Mouse (Mus musculus) forebrain, embryonic 11.5 days (tissue): ENCODE measurements around the gene Bco1. TPM values are rescaled to one million over a fixed set of nuclear protein-coding genes. Genes with fewer than 3 reads are reported as not detected.

ENCODE experiments used
- ATAC-seq: fragments of 200-750 bp; cut with Nextera tagmentation; replicated peaks from 2 replicates; pipeline ENCODE4 v1.8.0; 2017; ENCODE audit warnings: moderate TSS enrichment; ENCODE audit not compliant: low FRiP score
- DNase-seq: peaks from one replicate; pipeline ENCODE4 v3.0.0-alpha.2; 2017; ENCODE audit warnings: low spot score
- H3K27ac ChIP-seq: fragments of 300-500 bp; sonication (generic); 2 replicates; pipeline ENCODE4 v1.5.1; 2014; ENCODE audit warnings: low read depth, low read length
- H3K27me3 ChIP-seq: fragments of 300-500 bp; sonication (generic); 2 replicates; pipeline ENCODE4 v1.6.1; 2014; ENCODE audit warnings: mild to moderate bottlenecking, low read length, mixed read lengths; ENCODE audit not compliant: control insufficient read depth, insufficient read depth
- H3K36me3 ChIP-seq: fragments of 300-500 bp; sonication (generic); 2 replicates; pipeline ENCODE4 v1.6.1; 2014; ENCODE audit warnings: mild to moderate bottlenecking, low read length, moderate library complexity, mixed read lengths; ENCODE audit not compliant: control insufficient read depth, insufficient read depth
- H3K4me1 ChIP-seq: fragments of 300-500 bp; sonication (generic); replicated peaks from 2 replicates; pipeline ENCODE4 v1.6.1; 2014; ENCODE audit warnings: low read length, mixed read lengths; ENCODE audit not compliant: control insufficient read depth, insufficient read depth
- H3K4me2 ChIP-seq: fragments of 300-500 bp; sonication (generic); 2 replicates; pipeline ENCODE4 v1.6.1; 2014; ENCODE audit warnings: low read depth, mild to moderate bottlenecking, low read length, moderate library complexity, mixed read lengths; ENCODE audit not compliant: severe bottlenecking
- H3K4me3 ChIP-seq: fragments of 300-500 bp; sonication (generic); 2 replicates; pipeline ENCODE4 v1.5.1; 2014; ENCODE audit warnings: low read depth, low read length
- H3K9ac ChIP-seq: fragments of 300-500 bp; sonication (generic); 2 replicates; pipeline ENCODE4 v1.6.1; 2014; ENCODE audit warnings: low read length
- H3K9me3 ChIP-seq: fragments of 300-500 bp; sonication (generic); 2 replicates; pipeline ENCODE4 v1.6.1; 2016; ENCODE audit warnings: low read length, mixed read lengths; ENCODE audit not compliant: control insufficient read depth
- WGBS: fragments of 180-500 bp; shearing (Covaris S2); extraction: QIAGEN DNeasy Blood & Tissue Kit; methylation state at CpG from one replicate; pipeline ENCODE4 v1.1.7; 2014; 5-methylcytosine and 5-hydroxymethylcytosine counted together
- polyA plus RNA-seq: library from polyadenylated mRNA; unstranded; fragments of >200 nt; fragmentation: Nextera tagmentation; extraction: Ambion mirVana; gene quantifications from 2 replicates; pipeline ENCODE4 v1.2.1, GENCODE M21; 2014

The Bco1 gene
- polyA plus RNA-seq, 1 experiment from 2014 or later, result not detected

DNA sequence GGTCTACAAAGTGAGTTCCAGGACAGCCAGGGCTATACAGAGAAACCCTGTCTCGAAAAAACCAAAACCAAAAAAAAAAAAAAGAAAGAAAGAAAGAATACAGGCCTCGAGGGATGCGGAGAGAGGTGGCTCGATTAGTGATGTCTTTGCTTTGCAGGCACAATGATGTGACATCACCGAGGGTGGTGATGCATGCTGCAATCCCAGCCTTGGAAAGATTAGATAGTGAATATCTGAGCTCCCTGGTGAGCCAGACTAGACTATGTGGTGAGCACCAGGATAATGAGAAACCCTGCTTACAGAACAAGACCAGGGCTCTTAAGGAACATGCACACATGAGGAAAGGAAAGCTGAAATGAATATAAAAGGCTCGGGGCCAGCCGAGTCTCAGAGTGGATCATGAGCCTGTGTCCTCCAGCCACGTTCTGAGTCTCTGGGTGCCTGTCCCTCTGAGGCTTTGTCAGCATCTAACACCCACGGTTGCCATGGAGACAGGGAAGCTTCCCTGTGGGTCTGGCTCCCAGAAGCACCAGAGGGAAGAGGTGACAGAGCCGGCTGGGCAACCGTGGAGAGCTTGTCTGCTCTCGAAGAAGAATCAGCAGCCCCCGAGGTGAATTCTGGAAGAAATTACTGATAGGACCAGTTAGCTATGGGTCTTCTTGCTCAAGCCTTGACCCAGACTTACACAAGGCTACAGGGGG lies 34.3 kb upstream of the Bco1 start:
- H3K4me2 ChIP-seq, result no peak overlapping the region
- H3K9me3 ChIP-seq, result no peaks in the 10 kb centered on the region; the same call in 1 of the 2 replicates
- H3K9ac ChIP-seq, result no peak overlapping the region
- no peaks in the 10 kb centered on the region for H3K36me3 ChIP-seq
- DNase-seq (no peak), ATAC-seq (no peak)
- WGBS, result 71% methylated on average over 13 of the region's 13 CpGs
- no peaks in the 10 kb centered on the region for H3K27me3 ChIP-seq
- H3K4me1 ChIP-seq, result no peaks in the 10 kb centered on the region
- no peak overlapping the region for H3K27ac ChIP-seq
- H3K4me3 ChIP-seq, result no peak overlapping the region

DNA sequence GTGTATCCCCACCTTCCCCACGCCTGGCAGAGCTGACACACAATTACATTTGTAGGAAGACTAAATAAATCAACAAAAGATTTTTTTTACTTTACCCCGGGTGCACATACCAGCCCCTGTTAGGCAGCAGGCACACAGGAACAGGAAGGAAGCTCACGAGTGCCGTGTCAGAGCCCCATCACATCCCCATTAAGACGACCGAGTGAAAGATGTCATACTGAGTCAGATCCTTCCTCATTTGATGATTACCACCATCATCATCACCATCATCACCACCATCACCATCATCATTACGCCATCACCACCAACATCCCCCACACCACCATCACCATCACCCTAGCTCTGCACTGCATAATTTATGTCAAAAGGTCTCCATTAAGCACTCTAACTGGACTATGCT lies 28.7 kb upstream of the Bco1 start:
- no peak overlapping the region for H3K9ac ChIP-seq
- ATAC-seq (no peak), DNase-seq (no peak)
- no peaks in the 10 kb centered on the region for H3K27me3 ChIP-seq
- WGBS, result 92% methylated on average over 7 of the region's 7 CpGs
- H3K36me3 ChIP-seq, result no peaks in the 10 kb centered on the region
- no peak overlapping the region for H3K4me2 ChIP-seq
- no peak overlapping the region for H3K4me3 ChIP-seq
- H3K4me1 ChIP-seq, result no peaks in the 10 kb centered on the region
- H3K9me3 ChIP-seq, result no peaks in the 10 kb centered on the region; the same call in 1 of the 2 replicates
- H3K27ac ChIP-seq, result no peak overlapping the region

DNA sequence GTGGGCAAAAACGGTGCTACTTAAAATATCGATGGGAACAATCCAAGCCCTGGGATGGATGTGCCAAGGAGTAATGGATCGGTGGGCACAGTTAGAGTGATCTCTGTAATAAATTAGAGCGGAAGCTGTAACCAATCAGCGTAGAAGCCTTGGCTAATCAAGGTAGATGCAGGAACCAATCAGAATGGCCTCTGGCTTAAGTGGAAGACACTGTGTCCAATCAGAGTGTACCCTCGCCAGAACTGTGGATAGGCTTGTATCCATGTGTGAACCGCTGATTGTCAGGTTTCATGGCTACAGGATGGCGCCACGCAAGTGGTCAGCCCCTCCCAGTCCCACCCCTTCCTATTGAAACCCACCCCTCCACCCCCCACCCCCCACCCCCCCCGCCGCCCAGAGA lies 28.3 kb upstream of the Bco1 start:
- WGBS, result 87% methylated on average over 11 of the region's 11 CpGs
- Histone ChIP-seq H3K4me2 (no peak overlapping the region), H3K4me3 (no peak overlapping the region), H3K9ac (no peak overlapping the region), H3K36me3 (no peaks in the 10 kb centered on the region), H3K27ac (no peak overlapping the region), H3K27me3 (no peaks in the 10 kb centered on the region), H3K9me3 (no peaks in the 10 kb centered on the region; the same call in 1 of the 2 replicates), H3K4me1 (no peaks in the 10 kb centered on the region)
- no peak for ATAC-seq
- DNase-seq, result no peak

DNA sequence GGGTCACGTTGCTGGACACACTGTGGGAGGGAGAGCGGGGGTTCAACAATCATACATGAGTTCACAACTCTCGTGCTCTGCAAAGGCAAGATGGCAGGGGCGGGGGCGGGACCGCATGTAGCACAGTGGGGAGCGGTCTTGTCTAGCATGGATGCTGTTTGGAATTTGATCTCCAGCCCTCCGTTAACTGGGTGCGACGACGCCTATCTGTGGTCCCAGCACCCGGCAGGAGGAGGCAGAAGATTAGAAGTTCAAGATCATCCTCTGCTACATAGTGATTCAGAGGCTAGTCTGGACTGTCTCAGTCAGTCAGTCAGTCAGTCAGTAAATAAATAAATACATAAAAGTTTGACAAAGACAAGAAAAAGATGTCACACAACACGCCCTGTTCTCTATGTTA lies 27.4 kb upstream of the Bco1 start:
- no peak overlapping the region for H3K27ac ChIP-seq
- H3K36me3 ChIP-seq, result no peaks in the 10 kb centered on the region
- no peak for ATAC-seq
- H3K4me3 ChIP-seq, result no peak overlapping the region
- no peak overlapping the region for H3K4me2 ChIP-seq
- no peaks in the 10 kb centered on the region for H3K27me3 ChIP-seq
- H3K9ac ChIP-seq, result no peak overlapping the region
- 85% methylated on average over 13 of the region's 13 CpGs for WGBS
- H3K4me1 ChIP-seq, result no peaks in the 10 kb centered on the region
- H3K9me3 ChIP-seq, result no peaks in the 10 kb centered on the region
- no peak for DNase-seq

DNA sequence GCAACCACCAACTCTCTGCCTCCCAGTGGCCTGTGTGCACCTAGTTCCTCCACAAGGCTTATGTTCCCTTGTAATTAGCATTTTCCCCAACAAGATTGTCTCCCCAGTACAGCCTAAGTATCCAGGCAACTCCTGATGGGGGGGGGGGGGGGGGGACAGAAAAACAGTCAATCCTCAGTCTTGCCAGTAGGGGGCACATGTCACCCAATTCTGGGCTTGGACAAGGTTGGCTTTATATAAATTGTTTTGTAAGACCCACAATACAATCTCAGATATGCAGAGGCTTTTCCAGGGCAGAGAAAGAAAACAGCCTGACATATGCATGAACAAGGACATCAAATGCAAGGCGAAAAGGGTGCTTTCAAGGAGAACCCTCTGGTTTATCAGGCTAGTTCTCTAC lies 25.9 kb upstream of the Bco1 start:
- H3K4me2 ChIP-seq, result no peak overlapping the region
- ATAC-seq, result no peak
- no peak overlapping the region for H3K27ac ChIP-seq
- H3K4me1 ChIP-seq, result no peaks in the 10 kb centered on the region
- H3K27me3 ChIP-seq, result no peaks in the 10 kb centered on the region
- H3K36me3 ChIP-seq, result no peaks in the 10 kb centered on the region
- WGBS, result 84% methylated on average over 1 of the region's 1 CpGs
- H3K4me3 ChIP-seq, result no peak overlapping the region
- H3K9me3 ChIP-seq, result no peaks in the 10 kb centered on the region
- DNase-seq, result no peak
- no peak overlapping the region for H3K9ac ChIP-seq

DNA sequence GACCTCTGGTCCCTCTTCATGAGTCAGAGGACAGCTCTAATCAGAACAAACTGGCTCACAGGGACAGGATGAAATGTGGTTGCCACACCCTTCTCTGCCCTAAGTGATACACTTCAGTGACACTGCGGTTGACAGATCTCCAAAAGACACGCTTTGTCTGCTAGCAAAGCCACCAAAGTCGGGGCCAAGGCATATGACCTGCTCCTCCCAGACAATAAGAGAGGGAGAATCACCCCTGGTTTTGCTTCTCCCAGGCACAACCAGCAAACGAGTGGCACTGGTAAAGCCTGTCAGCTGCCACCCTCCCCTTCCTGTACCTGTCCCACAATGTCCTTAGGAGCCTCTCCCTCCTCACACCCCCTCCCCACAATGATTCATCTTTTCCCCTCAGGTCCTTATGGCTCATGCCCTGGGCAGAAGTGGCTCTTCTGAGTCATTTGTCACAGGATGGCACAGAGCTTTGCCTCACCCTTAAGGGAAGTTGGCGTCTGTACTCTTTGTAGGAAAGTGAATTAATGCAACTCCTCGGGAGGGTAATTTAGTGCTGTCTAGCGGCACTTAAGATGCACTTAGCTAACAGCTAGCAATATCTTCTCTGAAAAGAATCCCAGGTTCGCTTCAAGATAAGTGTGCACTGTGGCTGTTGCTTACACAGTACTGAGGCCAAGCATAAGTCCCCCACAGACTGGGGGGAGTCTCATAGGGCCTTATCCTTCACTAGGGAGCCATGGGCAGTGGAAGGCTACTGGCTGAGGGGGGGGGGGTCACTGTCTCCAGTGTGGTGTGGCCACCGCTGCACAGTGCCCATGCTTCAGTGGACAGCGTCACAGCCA lies 21.1 kb upstream of the Bco1 start:
- H3K4me2 ChIP-seq, result no peak overlapping the region
- H3K4me1 ChIP-seq, result no peaks in the 10 kb centered on the region
- H3K36me3 ChIP-seq, result no peaks in the 10 kb centered on the region
- no peak overlapping the region for H3K27ac ChIP-seq
- no peak overlapping the region for H3K9ac ChIP-seq
- no peaks in the 10 kb centered on the region for H3K27me3 ChIP-seq
- no peak overlapping the region for H3K4me3 ChIP-seq
- H3K9me3 ChIP-seq, result no peaks in the 10 kb centered on the region
- ATAC-seq (no peak), DNase-seq (no peak)
- WGBS, result 79% methylated on average over 10 of the region's 10 CpGs

DNA sequence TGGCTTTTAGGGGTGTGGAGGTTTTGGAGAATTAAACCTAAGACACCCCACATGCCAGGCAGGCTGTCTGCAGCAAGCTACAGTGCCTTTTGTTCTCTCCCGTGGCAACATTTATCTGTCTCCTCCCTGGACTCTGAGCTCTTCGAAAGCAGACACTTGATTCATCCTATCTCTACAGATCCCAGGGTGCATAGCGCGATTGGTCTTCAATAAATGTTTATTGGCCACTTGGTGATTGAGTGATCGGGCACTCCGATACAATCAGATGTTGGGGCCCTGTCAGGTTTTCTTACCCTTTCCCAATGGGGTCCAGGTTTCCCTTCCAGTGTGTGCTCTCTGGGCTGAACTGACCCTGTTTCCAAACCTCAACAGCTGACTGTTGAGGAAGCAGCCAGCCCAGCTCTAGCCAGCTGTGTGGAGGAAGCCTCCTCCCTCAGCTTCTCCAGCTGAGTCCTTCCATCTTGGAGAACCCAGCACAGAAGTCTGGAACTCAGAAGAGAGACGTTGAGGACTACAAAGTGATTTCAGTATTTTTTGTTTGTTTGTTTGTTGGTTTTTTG lies 17.2 kb upstream of the Bco1 start:
- Histone ChIP-seq H3K4me1 (no peaks in the 10 kb centered on the region), H3K4me3 (no peak overlapping the region), H3K27ac (no peak overlapping the region), H3K4me2 (no peak overlapping the region), H3K27me3 (no peaks in the 10 kb centered on the region), H3K36me3 (no peaks in the 10 kb centered on the region), H3K9me3 (no peaks in the 10 kb centered on the region), H3K9ac (no peak overlapping the region)
- DNase-seq (no peak), ATAC-seq (no peak)
- 89% methylated on average over 7 of the region's 7 CpGs for WGBS

DNA sequence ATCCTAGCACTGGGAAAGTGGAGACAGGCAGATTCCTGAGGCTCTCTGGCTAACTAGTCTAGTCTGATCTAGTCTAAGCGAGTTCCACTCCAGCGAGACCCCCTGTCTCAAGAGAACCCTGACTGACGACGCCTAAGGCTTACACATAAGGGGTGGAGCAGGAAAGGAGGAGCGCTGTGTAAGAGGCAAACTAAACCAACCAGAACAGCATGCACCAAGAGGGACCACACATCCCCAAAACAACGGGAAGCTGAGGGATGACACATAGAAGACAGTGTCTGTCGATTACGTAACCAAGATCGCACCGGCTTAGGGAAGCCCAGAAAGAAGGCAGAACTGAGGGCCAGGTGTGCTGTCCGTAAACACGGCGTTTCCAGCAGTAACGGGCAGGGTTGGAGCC lies 16.0 kb upstream of the Bco1 start:
- WGBS, result 91% methylated on average over 14 of the region's 14 CpGs
- no peaks in the 10 kb centered on the region for H3K36me3 ChIP-seq
- DNase-seq (no peak), ATAC-seq (no peak)
- H3K27me3 ChIP-seq, result no peaks in the 10 kb centered on the region
- H3K4me2 ChIP-seq, result no peak overlapping the region
- H3K4me3 ChIP-seq, result no peak overlapping the region
- no peak overlapping the region for H3K9ac ChIP-seq
- no peaks in the 10 kb centered on the region for H3K9me3 ChIP-seq
- H3K4me1 ChIP-seq, result no peaks in the 10 kb centered on the region
- H3K27ac ChIP-seq, result no peak overlapping the region
